Mouse (Mus musculus) intestine, postnatal 0 days (tissue): ENCODE results near the gene Gm47791. TPM values are rescaled to one million over a fixed set of nuclear protein-coding genes. Genes with fewer than 3 reads are reported as not detected.

ENCODE experiments used
- ATAC-seq: fragments of 200-750 bp; cut with Nextera tagmentation; 2 replicates; pipeline ENCODE4 v1.8.0; 2017; ENCODE audit warnings: mild to moderate bottlenecking, moderate TSS enrichment, moderate library complexity
- H3K27ac ChIP-seq: fragments of 300-500 bp; sonication (generic); 2 replicates; pipeline ENCODE4 v1.5.1; 2014; ENCODE audit warnings: mild to moderate bottlenecking, low read depth, low read length, moderate library complexity
- H3K27me3 ChIP-seq: fragments of 300-500 bp; sonication (generic); replicated peaks from 2 replicates; pipeline ENCODE4 v1.6.1; 2014; ENCODE audit warnings: low read length, mixed read lengths; ENCODE audit not compliant: control insufficient read depth, insufficient read depth
- H3K36me3 ChIP-seq: fragments of 300-500 bp; sonication (generic); 2 replicates; pipeline ENCODE4 v1.6.1; 2014; ENCODE audit warnings: mild to moderate bottlenecking, moderate library complexity; ENCODE audit not compliant: control insufficient read depth, insufficient read depth
- H3K4me1 ChIP-seq: fragments of 300-500 bp; sonication (generic); replicated peaks from 2 replicates; pipeline ENCODE4 v1.6.1; 2014; ENCODE audit warnings: antibody characterized with exemption, low read length, mixed read lengths; ENCODE audit not compliant: control insufficient read depth, insufficient read depth
- H3K4me2 ChIP-seq: fragments of 300-500 bp; sonication (generic); replicated peaks from 2 replicates; pipeline ENCODE4 v1.6.1; 2014; ENCODE audit warnings: low read depth, mild to moderate bottlenecking, moderate library complexity
- H3K4me3 ChIP-seq: fragments of 300-500 bp; sonication (generic); 2 replicates; pipeline ENCODE4 v1.5.1; 2014; ENCODE audit warnings: low read depth, low read length
- H3K9ac ChIP-seq: fragments of 300-500 bp; sonication (generic); 2 replicates; pipeline ENCODE4 v1.6.1; 2014; ENCODE audit warnings: mild to moderate bottlenecking, low read depth, low read length
- H3K9me3 ChIP-seq: fragments of 300-500 bp; sonication (generic); 2 replicates; pipeline ENCODE4 v1.6.1; 2016; ENCODE audit warnings: mixed run types; ENCODE audit not compliant: control insufficient read depth
- CTCF ChIP-seq: sonication (generic); IDR thresholded peaks from 2 replicates; pipeline ENCODE4 v1.5.1; 2016; ENCODE audit warnings: low read depth, mild to moderate bottlenecking, control low read depth, antibody characterized with exemption, moderate library complexity
- WGBS: fragments of 180-500 bp; shearing (Covaris S2); extraction: QIAGEN DNeasy Blood & Tissue Kit; methylation state at CpG from one replicate; pipeline ENCODE4 v1.1.7; 2014; 5-methylcytosine and 5-hydroxymethylcytosine counted together
- polyA plus RNA-seq: library from polyadenylated mRNA; unstranded; fragments of >200 nt; fragmentation: Nextera tagmentation; extraction: Ambion mirVana; gene quantifications from 2 replicates; pipeline ENCODE4 v1.2.1, GENCODE M21; 2015

Gene Gm47791
- polyA plus RNA-seq, 1 experiment from 2014 or later: not detected

- TF ChIP-seq CTCF: no peak
- H3K4me1 ChIP-seq: no peaks in the 10 kb centered on the region; the same call in 1 of the 2 replicates
- H3K27ac ChIP-seq: no peak overlapping the region
- no peak overlapping the region for H3K4me3 ChIP-seq
- H3K9ac ChIP-seq: no peak overlapping the region
- 68% methylated on average over 3 of the region's 3 CpGs for WGBS
- ATAC-seq: no peak
- no peaks in the 10 kb centered on the region for H3K27me3 ChIP-seq
- H3K4me2 ChIP-seq: no peak overlapping the region
- no peaks in the 10 kb centered on the region for H3K9me3 ChIP-seq
- no peaks in the 10 kb centered on the region for H3K36me3 ChIP-seq
Observed at GRCm38 (mm10) chr1:82793110-82793509, 22.1 kb upstream of the Gm47791 start.

GRCm38 (mm10) chr1:82792238-82792637, 21.2 kb upstream of the Gm47791 start:
- Histone ChIP-seq H3K4me2 (no peak overlapping the region), H3K27ac (no peak overlapping the region), H3K4me3 (no peak overlapping the region), H3K9ac (no peak overlapping the region), H3K36me3 (no peaks in the 10 kb centered on the region), H3K27me3 (no peaks in the 10 kb centered on the region), H3K4me1 (no peaks in the 10 kb centered on the region; the same call in 1 of the 2 replicates), H3K9me3 (no peaks in the 10 kb centered on the region)
- no peak for ATAC-seq
- no peak for TF ChIP-seq CTCF
- WGBS: 95% methylated on average over 6 of the region's 6 CpGs

GRCm38 (mm10) chr1:82791105-82791504, 20.1 kb upstream of the Gm47791 start:
- H3K27ac ChIP-seq: no peak overlapping the region
- no peak for TF ChIP-seq CTCF
- H3K4me2 ChIP-seq: no peak overlapping the region
- H3K4me3 ChIP-seq: no peak overlapping the region
- no peak overlapping the region for H3K9ac ChIP-seq
- no peaks in the 10 kb centered on the region for H3K36me3 ChIP-seq
- no peak for ATAC-seq
- 86% methylated on average over 11 of the region's 11 CpGs for WGBS
- H3K27me3 ChIP-seq: no peaks in the 10 kb centered on the region
- H3K9me3 ChIP-seq: no peaks in the 10 kb centered on the region
- no peaks in the 10 kb centered on the region; the same call in 1 of the 2 replicates for H3K4me1 ChIP-seq

GRCm38 (mm10) chr1:82788070-82788469, 17.0 kb upstream of the Gm47791 start:
- no peak for TF ChIP-seq CTCF
- Histone ChIP-seq H3K9ac (no peak overlapping the region), H3K4me2 (no peak overlapping the region), H3K4me1 (no peaks in the 10 kb centered on the region), H3K27ac (no peak overlapping the region), H3K9me3 (no peaks in the 10 kb centered on the region), H3K27me3 (no peaks in the 10 kb centered on the region), H3K4me3 (no peak overlapping the region), H3K36me3 (no peaks in the 10 kb centered on the region)
- WGBS: 62% methylated on average over 7 of the region's 7 CpGs
- ATAC-seq: no peak

GRCm38 (mm10) chr1:82787414-82787813, 16.4 kb upstream of the Gm47791 start:
- peak; percentile 96 for TF ChIP-seq CTCF
- Histone ChIP-seq H3K36me3 (no peaks in the 10 kb centered on the region), H3K27ac (no peak overlapping the region), H3K9me3 (no peaks in the 10 kb centered on the region), H3K27me3 (no peaks in the 10 kb centered on the region), H3K4me3 (no peak overlapping the region), H3K4me1 (no peaks in the 10 kb centered on the region), H3K4me2 (no peak overlapping the region), H3K9ac (no peak overlapping the region)
- WGBS: 3% methylated on average over 2 of the region's 2 CpGs
- ATAC-seq: peak; percentile 53

- peak; percentile 64 for ATAC-seq
- Histone ChIP-seq H3K9ac (no peak overlapping the region), H3K27me3 (no peaks in the 10 kb centered on the region), H3K36me3 (no peaks in the 10 kb centered on the region), H3K4me2 (no peak overlapping the region), H3K27ac (peak overlapping the region; percentile 82; the same call in 1 of the 2 replicates), H3K9me3 (no peaks in the 10 kb centered on the region), H3K4me1 (no peaks in the 10 kb centered on the region; the same call in 1 of the 2 replicates), H3K4me3 (no peak overlapping the region)
- TF ChIP-seq CTCF: peak; percentile 32
- WGBS: 44% methylated on average over 6 of the region's 6 CpGs
Observed at GRCm38 (mm10) chr1:82785546-82785945, 14.5 kb upstream of the Gm47791 start.

GRCm38 (mm10) chr1:82783559-82783958, 12.5 kb upstream of the Gm47791 start:
- H3K27me3 ChIP-seq: no peaks in the 10 kb centered on the region
- TF ChIP-seq CTCF: no peak
- no peak overlapping the region for H3K4me3 ChIP-seq
- no peaks in the 10 kb centered on the region for H3K9me3 ChIP-seq
- no peaks in the 10 kb centered on the region; the same call in 1 of the 2 replicates for H3K4me1 ChIP-seq
- WGBS: 80% methylated on average over 3 of the region's 3 CpGs
- no peak overlapping the region for H3K4me2 ChIP-seq
- no peak overlapping the region for H3K9ac ChIP-seq
- H3K36me3 ChIP-seq: no peaks in the 10 kb centered on the region
- no peak overlapping the region for H3K27ac ChIP-seq
- ATAC-seq: no peak
